Mouse (Mus musculus) layer of hippocampus, postnatal 10 days (tissue): Measurements from ENCODE around the gene Styxl1. TPM values are rescaled to one million over a fixed set of nuclear protein-coding genes. Genes with fewer than 3 reads are reported as not detected.

Experiments used
- DNase-seq, 2 experiments: peaks; one replicate each; pipeline ENCODE4 v3.0.0; 2021; ENCODE audit warnings: low spot score in 2 of 2
- microRNA-seq, 2 experiments: library from miRNA; unstranded; fragments of <30 nt; microRNA quantifications; one replicate each; pipeline ENCODE4 v1.2.0; 2021
- total RNA-seq, 2 experiments: library from RNA; stranded (reverse); gene quantifications; 2 replicates each; pipeline ENCODE4 v1.2.3; 2021

Styxl1 gene
- total RNA-seq, 2 experiments from 2014 or later: 0.55 to 0.87 TPM

GRCm38 (mm10) chr5:135702190-135702589, 76.0 kb downstream of the Styxl1 start:
- DNase-seq: no peak

- no peak for DNase-seq
These were observed 76.6 kb downstream of the Styxl1 start for GRCm38 (mm10) chr5:135701601-135702000.

- DNase-seq: no peak
These were observed 80.5 kb downstream of the Styxl1 start for GRCm38 (mm10) chr5:135697711-135698111.

Small RNAs within 50 kb of the gene (microRNA-seq; reads per million reads assigned to microRNA genes)
- 0.89 to 2.0 reads per million in 2 experiments for gene Mir7034

Other genes with a start within 250 kb of the Styxl1 start
- gene Hip1, start 233.3 kb downstream of the Styxl1 start, total RNA-seq: 10 to 100 TPM; 68.5 to 69.4 TPM
- gene Ccl26, start 214.8 kb downstream of the Styxl1 start, total RNA-seq: not detected
- not detected for gene Ccl24, start 205.3 kb downstream of the Styxl1 start, total RNA-seq
- gene Rhbdd2, start 145.8 kb downstream of the Styxl1 start, total RNA-seq: 10 to 100 TPM; 68.6 to 75.4 TPM
- gene Por, start 108.4 kb downstream of the Styxl1 start, total RNA-seq: 10 to 100 TPM; 74.9 to 77.7 TPM
- gene Tmem120a, start 33.9 kb downstream of the Styxl1 start, total RNA-seq: 10 to 100 TPM; 20.9 to 21.9 TPM
- gene Mdh2, start 95 bp upstream of the Styxl1 start, total RNA-seq: 100 to 1,000 TPM; 469 to 476 TPM
- gene Srrm3, start 28.5 kb upstream of the Styxl1 start, total RNA-seq: 10 to 100 TPM; 62.6 to 72.2 TPM
- gene Hspb1, start 109.5 kb upstream of the Styxl1 start, total RNA-seq: 1 to 10 TPM; 4.2 to 6.1 TPM
- 1,000 to 10,000 TPM; 1,571 to 1,708 TPM for gene Ywhag, start 156.2 kb upstream of the Styxl1 start, total RNA-seq
- gene Ssc4d, start 196.1 kb upstream of the Styxl1 start, total RNA-seq: 1 to 10 TPM; 2.1 to 2.3 TPM
- gene Zp3, start 201.7 kb upstream of the Styxl1 start, total RNA-seq: not detected
- gene Dtx2, start 216.4 kb upstream of the Styxl1 start, total RNA-seq: 10 to 100 TPM; 10.0 to 12.4 TPM